Comparison of ENCODE assay signal across 8 mouse cellular contexts in the genomic region with DNA sequence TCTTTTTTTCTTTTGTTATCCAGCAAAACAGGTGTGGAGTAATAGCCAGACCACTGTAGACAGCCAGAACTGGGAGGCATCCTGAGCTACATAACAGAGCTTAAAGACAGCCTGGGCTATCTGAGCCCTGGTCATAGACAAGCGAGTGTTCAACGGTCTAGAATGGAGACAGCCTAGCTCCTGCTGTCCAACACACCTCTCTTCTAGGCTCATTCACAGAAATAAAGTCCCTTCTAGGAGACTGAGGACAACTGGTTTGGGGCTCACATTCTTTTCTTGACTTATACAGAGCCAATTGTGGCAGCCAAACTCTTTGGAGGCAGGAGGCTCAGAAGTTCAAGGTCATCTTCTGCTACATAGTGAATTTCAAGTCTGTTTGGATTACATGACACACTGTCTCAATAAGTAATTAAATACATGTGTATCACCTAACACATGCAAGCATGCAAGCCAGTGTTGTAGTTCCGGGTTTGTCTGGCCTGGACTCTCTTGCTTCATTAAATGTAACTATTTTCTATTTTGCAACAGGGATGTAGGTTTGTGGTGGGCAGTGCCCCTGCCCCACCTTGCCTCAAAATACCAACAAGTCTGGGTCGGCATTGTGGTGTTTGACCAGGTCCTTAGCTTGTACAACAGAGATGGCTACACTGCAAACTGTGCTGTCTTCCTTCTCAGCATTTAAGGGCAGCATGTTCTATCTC. TPM values are rescaled to one million over a fixed set of nuclear protein-coding genes. Genes with fewer than 3 reads are reported as not detected.
A peak's percentile ranks its signal among the peaks of the same experiment; 100 is the strongest.
DNase-seq lines count a peak whose midpoint lies in the region; ATAC-seq lines count a peak whose summit lies in the region.

No protein-coding gene starts in this region.

- H3K27ac ChIP-seq in kidney, embryonic 16.5 days (ENCODE audit: low read length) = peak overlapping the region; percentile 85
- peak overlapping the region; percentile 81 for H3K27ac ChIP-seq in intestine, embryonic 15.5 days

- H3K4me3 ChIP-seq in kidney, embryonic 16.5 days (ENCODE audit: low read length) = peak overlapping the region; percentile 54
- peak overlapping the region; percentile 43; the same call in 1 of the 2 replicates for H3K4me3 ChIP-seq in intestine, embryonic 15.5 days (replicated peaks)

- 58% methylated on average over 4 of the region's 4 CpGs for WGBS in kidney, embryonic 16.5 days
- 61% methylated on average over 4 of the region's 4 CpGs for WGBS in intestine, embryonic 15.5 days

- H3K36me3 ChIP-seq in kidney, embryonic 16.5 days (ENCODE audit: insufficient read depth, low read length) = no peaks in the 10 kb centered on the region
- H3K36me3 ChIP-seq in intestine, embryonic 15.5 days = no peaks in the 10 kb centered on the region

- peaks cover 14% of the 10 kb centered on the region for H3K4me1 ChIP-seq in kidney, embryonic 16.5 days (ENCODE audit: insufficient read depth, low read length)
- 0 out of 2 replicates have a peak, but pooled peaks cover 10% of the 10 kb centered on the region for H3K4me1 ChIP-seq in intestine, embryonic 15.5 days (replicated peaks)

- ATAC-seq in kidney, embryonic 16.5 days (ENCODE audit: low FRiP score, low TSS enrichment) = no peak
- ATAC-seq in common myeloid progenitor, adult 5-6 weeks (replicated peaks; ENCODE audit: low read depth, poor library complexity, severe bottlenecking) = peak; percentile 14
- 0 out of 2 replicates have a peak, but pooled peaks have one; percentile 31 for ATAC-seq in intestine, embryonic 15.5 days
- ATAC-seq in monocyte, adult 5-6 weeks (replicated peaks; ENCODE audit: insufficient number of reproducible peaks, low FRiP score, low TSS enrichment, poor library complexity, severe bottlenecking) = 0 out of 2 replicates have a peak, but pooled peaks have one; percentile 37

- no peaks in the 10 kb centered on the region for H3K9me3 ChIP-seq in kidney, embryonic 16.5 days (ENCODE audit: low read length)
- no peaks in the 10 kb centered on the region for H3K9me3 ChIP-seq in intestine, embryonic 15.5 days

- peak overlapping the region; percentile 77 for H3K4me2 ChIP-seq in kidney, embryonic 16.5 days (replicated peaks; ENCODE audit: low read depth, low read length)
- H3K4me2 ChIP-seq in intestine, embryonic 15.5 days (replicated peaks) = peak overlapping the region; percentile 68

- no peaks in the 10 kb centered on the region for H3K27me3 ChIP-seq in kidney, embryonic 16.5 days (ENCODE audit: insufficient read depth, low read length)
- no peaks in the 10 kb centered on the region for H3K27me3 ChIP-seq in intestine, embryonic 15.5 days (replicated peaks)

- no peak for DNase-seq in kidney, adult 8-10 months
- no peak for DNase-seq in embryo, embryonic 9.5 days (ENCODE audit: extremely low spot score)
- DNase-seq in layer of hippocampus, adult 11-12 months (ENCODE audit: low spot score) = no peak
- DNase-seq in cerebellum, adult 18-20 months = no peak

- H3K9ac ChIP-seq in kidney, embryonic 16.5 days (replicated peaks; ENCODE audit: low read length) = peak overlapping the region; percentile 71
- no peak overlapping the region for H3K9ac ChIP-seq in intestine, embryonic 15.5 days

RNA-seq across cellular contexts. Expression of a gene that starts 37.4 kb away (rescaled TPM):
- 4.4 and 5.1 TPM in 2 replicates for polyA plus RNA-seq in kidney, embryonic 16.5 days (2015; fragmentation: Nextera tagmentation; extraction: Ambion mirVana)
- 33.2 and 40.1 TPM in 2 replicates for total RNA-seq in common myeloid progenitor, adult 5-6 weeks (2017)
- polyA plus RNA-seq in intestine, embryonic 15.5 days (2015; fragmentation: Nextera tagmentation; extraction: Ambion mirVana) = 3.3 and 3.7 TPM in 2 replicates
- total RNA-seq in monocyte, adult 5-6 weeks (2017) = 28.3 to 57.4 TPM (median 42.9 TPM) in 3 replicates
